Mouse (Mus musculus): ENCODE measurements around the gene Phldb3.
"Not testable (repeated sequence)": the region's sequence is repeated elsewhere in the genome, so short reads cannot be mapped to it uniquely, and the experiment has no call there.

Gene Phldb3

DNA sequence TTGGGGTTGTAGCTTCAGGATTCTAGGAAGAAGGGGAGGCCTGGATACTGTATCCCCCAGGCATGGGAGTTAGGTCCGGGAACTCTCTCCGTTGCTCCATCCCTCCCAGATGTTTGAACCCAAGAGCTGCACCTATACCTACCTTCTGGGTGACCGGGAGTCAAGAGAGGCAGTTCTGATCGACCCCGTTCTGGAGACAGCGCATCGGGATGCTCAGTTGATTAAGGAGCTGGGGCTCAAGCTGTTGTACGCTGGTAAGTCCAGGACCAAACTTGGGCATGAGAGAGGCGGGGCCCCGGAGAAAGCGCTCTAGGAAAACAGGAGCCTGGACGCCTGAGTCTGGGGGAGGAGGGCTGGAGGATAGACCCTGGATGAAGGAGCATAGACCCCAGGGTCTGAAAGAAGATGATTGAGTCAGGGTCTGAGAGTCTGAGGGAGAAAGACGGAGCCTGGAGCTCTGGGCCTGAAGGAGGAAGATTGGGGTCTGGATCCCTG lies 16.2 kb upstream of the Phldb3 start:
- no peak for DNase-seq (ENCODE audit: low spot score in 2 of 2)

DNA sequence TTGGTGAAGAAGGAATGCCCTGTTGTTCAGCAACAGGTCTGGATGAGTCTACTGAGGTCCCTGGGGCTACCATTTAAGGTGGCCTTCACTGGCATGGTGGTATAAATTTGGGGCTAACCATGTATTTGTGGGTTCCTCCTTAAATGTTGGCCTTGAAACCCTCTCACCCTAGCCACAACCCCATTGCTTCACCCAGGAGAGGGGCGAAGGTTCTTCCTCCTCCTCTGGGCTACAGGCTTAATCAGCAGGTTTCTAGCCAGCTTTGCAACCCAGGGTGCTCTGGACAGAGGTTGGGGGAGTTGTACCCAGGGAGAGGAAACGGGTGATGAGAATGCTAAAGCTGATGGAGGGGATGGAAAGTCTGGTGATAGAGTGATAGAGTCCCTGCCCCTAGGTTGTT lies 15.1 kb upstream of the Phldb3 start:
- no peak for DNase-seq (ENCODE audit: low spot score in 2 of 2)

DNA sequence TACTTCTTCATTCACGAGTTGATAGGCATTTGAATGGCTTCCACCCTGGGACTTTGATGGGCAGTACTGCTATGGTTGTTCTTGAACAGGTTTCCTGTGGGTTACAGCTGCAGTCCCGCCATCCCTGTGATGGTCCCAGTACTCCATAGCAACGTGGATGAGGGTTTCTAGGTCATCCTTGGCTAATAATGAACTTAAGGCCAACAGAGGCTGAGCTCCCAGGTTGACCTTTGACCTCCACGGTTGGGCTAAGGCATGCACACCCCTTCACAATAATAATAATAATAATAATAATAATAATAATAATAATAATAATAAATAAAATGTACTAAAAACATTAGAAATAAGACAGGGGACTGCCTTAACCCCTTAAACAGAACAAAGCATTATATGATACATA lies 12.4 kb upstream of the Phldb3 start:
- DNase-seq (ENCODE audit: low spot score in 2 of 2), result no peak

DNA sequence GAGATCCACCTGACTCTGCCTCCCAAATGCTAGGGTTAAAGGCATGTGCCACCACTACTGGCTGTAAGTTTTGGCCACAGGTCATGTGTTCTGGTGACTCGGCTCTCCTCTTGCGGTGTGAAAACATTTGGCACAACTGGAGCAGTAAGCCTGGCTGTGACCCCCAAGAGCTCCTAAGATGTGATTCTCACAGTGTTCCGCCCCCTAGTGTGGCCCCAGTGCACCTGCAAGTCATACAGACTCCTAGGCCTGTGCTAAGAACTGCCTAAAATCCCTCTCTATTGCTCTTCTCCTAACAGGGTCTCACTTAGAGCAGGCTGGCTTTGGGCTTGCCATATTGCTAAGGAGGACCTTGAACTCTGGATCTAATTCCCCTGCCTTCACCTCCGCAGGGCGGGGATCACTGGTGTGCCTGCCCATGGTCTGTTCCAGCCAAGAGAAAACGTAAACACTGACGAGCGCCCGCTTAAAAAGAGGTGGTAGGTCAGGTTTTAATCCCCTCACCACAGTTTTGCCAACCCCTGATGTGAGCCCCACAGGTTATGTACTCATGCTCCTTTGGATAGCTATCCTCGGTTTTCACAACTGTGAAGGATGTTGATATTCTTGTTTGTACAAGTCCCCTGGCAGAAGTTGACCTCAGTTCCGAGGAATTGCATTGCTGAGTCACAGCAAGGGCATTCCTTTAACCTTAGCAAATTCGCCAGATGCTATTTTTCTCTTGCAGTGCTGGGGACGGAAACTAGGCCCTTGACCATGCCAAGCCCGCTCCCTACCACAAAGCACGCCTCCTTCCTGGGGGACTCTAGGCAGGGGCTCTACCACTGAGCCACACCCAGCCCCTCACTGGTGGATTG lies 11.1 kb upstream of the Phldb3 start:
- DNase-seq (ENCODE audit: low spot score in 2 of 2), result no peak

DNA sequence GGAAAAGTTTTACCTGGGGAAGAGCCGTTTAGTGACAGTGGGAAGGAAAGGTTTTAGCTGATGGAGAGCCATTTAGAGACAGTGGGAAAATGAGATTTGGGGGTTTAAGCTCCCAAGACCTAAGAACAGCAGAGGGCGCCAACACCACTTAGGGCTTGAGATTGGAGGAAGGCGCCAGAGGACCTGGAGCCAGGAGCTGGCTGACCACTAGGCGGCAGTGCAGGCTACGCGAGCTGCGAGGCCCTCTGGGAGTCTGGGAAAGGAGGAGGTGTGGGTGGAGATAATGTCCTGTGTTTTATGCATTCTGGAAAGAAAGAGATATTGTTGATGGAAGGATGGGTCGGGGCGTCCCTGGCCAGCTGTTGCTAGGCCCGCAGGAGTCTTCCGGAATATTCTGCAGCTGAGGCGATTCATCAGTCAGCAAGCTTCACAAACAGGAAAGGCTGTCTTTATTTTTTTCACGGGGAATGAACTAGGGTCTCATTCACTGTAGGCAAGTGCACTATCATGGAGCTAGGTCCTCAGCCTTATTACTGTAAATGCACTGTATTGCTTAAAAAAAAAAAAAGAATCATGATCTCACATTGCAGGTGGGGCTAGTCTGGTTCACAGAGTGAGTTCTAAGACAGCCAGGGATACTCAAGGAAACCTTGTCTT lies 9.5 kb upstream of the Phldb3 start:
- DNase-seq (ENCODE audit: low spot score in 2 of 2), result peak; percentile 92 to 97

DNA sequence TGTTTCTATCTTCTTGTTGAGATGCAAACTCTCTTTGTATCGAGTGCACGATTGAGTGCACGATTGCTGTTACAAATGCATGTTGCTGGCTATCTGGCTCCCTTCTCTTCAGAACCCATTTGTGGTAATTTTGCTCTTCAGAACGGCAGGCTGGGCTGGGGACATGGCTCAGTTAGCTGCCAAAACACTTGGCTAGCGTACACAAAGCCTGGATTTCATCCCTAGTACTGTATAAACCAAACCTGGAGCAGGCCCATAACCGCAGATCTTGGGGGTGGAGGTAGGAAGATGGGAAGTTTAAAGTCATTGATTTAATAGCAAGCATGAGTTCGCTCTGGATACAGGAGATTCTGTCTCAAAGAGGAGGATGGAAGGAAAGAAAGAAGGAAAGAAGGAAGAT lies 5.0 kb upstream of the Phldb3 start:
- DNase-seq (ENCODE audit: low spot score in 2 of 2), result no peak

DNA sequence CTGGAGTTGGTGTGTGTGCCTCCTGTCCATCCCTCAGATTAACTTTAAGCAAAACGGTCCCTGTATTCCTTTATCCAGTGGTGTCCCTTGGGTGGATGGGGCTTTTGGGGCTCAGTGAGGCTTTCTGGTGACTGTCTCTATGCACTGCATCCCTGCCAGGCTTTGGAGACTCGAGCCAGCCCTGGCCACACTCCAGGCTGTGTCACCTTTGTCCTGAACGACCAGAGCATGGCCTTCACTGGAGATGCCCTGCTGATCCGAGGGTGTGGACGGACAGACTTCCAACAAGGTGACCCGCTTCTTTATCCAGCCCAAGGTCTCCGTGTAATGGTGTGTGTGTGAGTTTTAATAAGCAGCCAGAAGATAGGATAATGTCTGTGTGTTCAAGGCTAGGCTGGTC lies 4.5 kb upstream of the Phldb3 start:
- no peak for DNase-seq (ENCODE audit: low spot score in 2 of 2)

DNA sequence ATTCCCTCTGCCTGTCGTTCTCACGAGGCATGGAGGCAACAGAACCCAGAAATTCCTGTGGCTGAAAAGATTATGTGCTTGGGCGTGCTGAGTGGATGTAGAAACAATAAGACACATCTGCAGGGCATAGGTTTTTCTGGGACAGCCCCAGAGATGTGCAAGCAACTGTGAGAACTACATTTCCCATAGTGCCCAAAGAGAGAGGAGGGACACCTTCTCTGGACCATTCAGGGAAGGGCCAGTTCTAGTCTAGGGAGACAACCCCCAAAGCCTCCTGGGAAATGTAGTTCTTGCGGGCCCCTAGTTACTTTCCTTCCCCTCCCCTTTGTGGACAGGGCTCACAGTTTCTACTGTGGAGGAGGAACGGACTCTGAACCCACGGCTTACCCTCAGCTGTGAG lies 2.5 kb upstream of the Phldb3 start:
- DNase-seq (ENCODE audit: low spot score in 2 of 2), result no peak

DNA sequence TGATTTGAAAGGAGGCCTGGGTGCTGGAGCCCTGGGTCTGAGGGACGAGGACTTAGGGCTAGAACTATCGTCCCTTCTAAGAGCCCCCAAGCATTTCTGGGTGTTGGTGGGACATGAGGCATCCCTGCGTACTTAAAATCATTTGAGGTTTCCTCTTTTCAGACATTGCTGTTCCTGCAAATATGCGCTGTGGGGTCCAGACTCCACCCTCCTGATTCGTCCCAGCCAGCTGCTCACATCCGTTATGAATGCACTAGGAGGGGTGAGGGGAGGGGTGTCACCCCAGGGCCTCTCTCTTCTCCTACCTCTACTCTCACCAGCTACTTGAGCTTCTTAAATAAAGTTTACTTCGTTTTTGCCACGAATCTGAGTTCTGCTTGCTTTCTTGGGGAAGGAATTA lies 2.0 kb upstream of the Phldb3 start:
- DNase-seq (ENCODE audit: low spot score in 2 of 2), result no peak

DNA sequence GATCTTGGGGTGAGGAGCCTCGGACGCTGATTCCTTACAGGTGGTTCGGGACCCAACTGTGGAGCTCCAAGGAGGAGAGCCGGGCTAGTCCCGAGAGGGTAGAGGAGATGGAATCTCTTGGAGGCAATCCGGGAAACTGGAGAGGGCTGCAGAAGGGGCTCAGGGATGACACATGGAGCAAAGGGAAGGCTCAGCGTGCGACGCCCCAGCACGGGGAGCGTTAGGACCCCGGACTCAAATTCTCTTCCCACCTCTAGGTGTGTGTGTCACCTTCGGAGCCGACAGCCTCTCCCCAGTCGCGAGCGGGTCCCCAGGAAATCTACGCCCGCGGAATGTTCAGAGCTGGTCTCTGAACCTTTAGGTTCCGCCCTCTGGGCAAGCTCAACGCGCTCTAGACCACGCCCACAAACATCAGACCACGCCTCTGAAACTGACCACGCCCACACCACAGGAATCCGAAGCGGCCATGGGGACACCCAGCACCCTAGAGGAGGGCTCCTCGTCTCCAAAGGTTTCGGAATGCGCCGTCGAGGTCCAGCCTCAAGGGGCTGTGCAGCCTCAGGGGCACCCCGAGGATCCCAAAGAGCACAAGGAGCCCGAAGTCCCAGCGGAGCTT lies 424 bp downstream of the Phldb3 start:
- peak in 1 of 2 experiments; percentile 40 for DNase-seq (ENCODE audit: low spot score in 2 of 2)

DNA sequence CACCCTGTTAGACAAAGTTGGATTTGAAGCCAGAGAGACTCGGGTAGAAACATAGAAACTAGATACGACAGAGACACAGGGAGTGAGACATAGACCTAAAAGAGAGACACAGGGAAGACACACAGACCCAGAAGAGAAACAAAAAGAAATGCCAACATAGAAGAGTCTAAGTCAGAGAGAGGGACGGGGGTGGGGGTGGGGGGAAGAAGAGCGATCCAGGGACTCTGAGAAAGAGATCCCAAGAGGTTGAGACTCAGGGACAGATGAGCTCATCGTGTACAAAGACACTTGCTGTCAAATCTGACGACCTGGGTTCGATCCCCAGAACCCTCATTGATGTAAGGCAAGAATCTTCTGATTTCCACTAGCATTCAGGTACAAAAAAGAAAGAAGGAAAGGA lies 1.1 kb downstream of the Phldb3 start:
- no peak for DNase-seq (ENCODE audit: low spot score in 2 of 2)

DNA sequence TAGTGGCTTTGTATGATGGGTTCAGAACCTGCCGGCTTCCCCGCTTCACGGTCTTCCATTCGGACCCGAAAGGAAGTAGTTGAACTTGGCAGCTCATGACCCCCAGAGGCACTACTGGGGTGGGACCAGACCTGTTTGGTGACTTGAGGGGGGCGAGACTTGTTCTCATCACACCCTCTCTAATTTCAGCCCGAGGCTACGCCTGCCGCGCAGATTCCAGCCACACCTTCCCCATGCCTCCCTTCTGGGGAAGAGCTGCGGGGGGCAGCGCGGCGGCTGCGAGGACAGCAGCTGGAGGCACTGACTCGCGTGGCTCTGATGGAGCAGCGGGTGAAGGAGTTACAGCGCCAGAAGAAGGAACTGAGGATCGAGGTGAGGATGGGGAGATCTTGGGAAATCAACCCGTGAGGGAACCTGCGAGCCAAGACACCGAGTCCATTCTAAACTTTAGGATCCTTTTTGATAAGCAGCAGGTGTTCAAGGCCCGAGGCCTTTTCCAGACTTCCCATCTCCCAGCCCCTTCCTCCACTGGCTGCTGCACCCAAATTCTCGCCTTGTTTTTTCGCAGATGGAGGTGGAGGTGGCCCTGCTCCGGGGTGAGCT lies 1.8 kb downstream of the Phldb3 start:
- no peak for DNase-seq (ENCODE audit: low spot score in 2 of 2)

DNA sequence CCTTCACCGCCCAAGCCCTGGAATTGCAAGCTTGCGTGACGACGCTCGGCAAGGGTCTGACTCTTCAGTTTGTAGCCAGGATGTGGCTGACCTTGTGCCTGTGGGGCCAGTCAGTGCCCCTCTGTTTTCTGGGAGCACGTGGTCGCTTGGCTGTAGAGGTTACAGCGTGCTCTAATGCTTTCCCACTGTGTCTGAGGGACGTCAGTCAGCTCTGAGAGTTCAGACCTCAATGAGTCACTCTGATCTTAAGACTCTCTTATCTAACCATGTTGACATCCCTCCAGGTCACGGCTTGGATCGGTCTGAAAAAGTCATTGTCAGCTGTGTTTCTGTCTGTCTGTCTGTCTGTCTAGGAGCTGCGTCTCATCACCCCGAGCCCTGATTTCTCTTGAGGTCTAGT lies 4.3 kb downstream of the Phldb3 start:
- no peak for DNase-seq (ENCODE audit: low spot score in 2 of 2)

DNA sequence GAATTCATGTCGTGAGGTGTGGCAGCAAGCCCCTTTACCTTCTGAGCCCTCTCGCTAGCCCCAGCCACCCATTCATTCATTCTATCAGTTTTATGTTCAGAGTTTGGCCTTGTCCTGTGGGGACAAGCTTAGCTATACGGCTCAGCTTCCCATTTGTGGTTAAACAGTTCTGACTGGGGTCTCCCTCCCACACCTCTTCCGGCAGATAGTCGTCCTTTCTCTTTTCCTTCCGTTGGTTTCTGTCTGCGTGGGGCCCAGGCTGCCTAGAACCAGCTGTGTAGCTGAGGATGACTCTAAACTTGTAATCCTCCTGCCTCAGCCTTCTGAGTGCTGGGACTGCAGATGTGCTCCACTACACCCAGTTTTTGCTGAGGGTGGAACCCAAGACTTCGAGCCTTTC lies 7.2 kb downstream of the Phldb3 start:
- no peak for DNase-seq (ENCODE audit: low spot score in 2 of 2)

DNA sequence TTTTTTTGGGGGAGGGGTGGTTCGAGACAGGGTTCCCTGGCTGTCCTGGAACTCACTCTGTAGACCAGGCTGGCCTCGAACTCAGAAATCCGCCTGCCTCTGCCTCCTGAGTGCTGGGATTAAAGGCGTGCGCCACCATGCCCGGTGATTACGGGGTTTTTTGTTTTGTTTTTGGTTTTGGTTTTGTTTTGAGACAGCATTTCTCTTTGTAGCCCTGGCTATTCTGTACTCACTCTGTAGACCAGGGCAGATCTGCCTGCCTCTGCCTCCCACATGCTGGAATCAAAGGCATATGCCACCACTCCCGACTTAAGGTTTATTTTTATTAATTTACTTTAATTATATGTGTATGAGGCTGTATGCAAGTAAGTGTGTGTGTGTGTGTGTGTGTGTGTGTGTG lies 7.8 kb downstream of the Phldb3 start:
- DNase-seq (ENCODE audit: low spot score in 2 of 2), result not testable (repeated sequence)

DNA sequence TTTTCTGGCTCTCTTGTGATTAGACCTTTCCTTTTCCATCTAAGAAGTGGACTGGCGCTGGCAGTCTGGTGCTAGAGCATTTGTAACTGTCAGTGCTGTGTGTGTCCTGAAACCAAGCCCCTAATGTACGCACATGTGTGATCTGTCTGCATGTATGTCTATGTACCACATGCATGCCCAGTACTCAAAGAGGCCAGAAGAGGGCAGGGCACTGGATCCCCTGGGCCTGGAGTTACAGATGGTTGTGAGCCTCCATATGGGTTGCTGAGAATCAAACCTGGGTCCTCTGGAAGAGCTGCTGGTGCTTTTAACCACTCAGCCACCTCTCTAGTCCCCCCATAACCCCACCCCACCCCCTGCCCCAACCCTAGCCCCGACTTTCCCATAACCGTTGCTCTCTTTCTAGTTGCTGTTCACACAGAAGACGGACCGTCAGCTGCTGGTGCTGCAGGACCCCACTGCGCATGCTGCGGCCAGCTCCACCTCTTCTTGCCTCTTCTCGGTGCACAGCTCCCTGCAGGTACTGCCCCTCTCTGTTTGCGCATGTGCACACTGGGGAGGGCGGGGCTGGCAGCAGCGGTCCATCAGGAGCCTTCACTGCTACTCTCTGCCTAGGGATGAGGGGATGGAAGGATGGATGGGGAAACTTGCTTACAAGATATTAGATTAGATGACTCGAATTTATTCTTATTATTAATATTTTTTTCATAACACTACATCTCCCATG lies 9.3 kb downstream of the Phldb3 start:
- DNase-seq (ENCODE audit: low spot score in 2 of 2), result no peak

DNA sequence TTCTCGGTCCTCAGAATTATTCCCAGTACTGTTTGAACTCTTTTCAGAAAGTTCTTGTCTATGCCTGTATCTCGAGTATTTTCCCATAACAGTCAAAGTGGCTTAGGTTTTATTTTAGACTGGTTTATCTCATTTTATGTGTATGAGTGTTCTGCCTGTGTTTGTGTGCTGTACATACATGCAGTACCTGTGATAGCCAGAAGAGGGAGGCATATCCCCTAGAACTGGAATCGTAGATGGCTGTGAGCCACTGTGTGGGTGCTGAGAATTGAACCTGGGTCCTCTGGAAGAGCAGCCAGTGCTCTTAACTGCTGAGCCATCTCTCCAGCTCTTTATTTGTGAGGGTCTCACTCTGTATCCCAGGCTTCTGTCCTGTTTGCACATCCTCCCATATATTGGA lies 10.6 kb downstream of the Phldb3 start:
- no peak for DNase-seq (ENCODE audit: low spot score in 2 of 2)

DNA sequence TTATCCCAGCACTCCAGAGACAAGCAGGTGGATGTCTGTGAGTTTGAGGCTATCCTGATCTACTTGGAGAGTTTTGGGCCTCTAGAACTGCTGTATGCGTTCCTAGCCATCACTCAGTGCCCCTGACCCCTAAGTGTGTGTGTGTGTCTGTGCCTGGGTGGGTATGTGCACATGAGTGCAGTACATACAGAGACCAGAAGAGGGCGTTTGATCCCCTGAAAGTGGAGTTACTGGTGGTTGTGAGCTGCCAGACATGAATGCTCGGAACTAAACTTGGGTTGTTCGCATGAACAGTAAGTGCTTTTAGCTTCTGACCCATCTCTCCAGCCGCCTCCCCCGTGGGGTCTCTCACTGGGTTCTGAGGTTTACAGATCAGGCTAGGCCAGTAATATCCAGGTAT lies 12.4 kb downstream of the Phldb3 start:
- DNase-seq (ENCODE audit: low spot score in 2 of 2), result no peak

DNA sequence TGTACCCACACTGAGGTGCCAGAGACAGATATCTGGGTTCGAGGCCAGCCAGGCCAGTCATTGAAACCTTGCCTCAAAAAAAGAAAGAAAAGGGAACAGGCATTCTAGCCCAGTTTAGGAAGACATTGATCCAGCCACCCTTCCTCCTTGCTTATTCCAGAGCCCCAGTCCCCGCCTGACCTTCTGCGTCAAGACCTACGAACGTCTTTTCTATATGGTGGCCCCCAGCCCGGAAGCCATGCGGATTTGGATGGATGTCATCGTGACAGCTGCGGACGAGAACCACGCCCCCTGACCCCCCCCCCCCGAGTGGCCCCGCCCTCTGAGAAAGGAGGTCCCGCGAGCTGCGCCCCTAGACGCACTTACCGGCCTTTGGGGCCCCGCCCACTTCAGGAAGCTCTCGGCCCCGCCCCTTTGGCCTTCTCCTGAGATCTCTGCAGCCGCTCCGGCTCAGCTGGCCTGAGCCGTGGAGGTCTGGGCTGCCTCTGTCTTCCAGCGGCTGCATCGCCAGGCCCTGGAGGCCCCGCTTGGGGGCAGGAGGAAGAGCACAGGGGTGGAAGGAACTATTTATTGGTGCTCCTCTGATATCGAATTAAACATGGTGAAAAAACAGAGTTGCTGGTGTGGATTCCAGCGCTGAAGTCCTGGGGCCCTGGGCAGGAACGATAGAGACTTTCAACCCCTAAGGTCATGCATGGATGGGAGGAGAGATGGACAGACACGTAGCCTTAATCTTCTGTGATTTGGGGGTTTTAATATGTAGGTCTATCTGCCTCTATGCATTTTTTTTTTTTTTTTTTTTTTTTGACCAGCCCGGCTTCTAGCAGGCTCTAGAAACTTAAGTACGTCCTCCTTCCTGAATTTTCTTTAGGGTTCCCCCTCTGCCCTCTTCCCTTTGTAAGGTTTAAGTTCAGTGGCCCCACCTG lies 18.4 kb downstream of the Phldb3 start:
- no peak for DNase-seq (ENCODE audit: low spot score in 2 of 2)

DNA sequence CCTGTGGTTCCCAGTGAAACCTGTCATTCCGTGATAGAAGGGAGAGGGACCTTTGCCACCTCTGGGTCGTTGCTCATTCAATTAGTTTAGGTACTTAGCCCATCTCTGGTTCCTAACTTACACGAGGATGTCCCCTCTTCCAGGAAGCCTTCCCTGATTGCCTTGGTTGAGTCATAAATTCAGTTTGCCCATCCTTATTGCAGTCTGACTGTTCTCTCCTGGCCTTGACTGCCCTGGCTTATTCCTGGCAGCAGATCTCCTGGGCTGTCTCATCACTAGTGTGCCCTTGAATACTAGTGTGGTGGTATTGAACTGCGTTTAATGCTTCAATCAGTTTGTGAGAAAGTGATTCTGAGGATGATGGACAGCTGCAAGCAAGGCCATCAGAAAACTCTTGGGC lies 19.1 kb downstream of the Phldb3 start:
- DNase-seq (ENCODE audit: low spot score in 2 of 2), result no peak

Data from frontal cortex, postnatal 25 days (tissue).